Mouse (Mus musculus) layer of hippocampus, postnatal 25 days (tissue): ENCODE measurements at regions not wholly inside any gene's neighbourhood (a gene's known extent, or its start where the extent isn't known, plus 50 kb on each side); places are given as distances from the start of the nearest gene placed in this dataset.

Experiments
- DNase-seq, 2 experiments: peaks; one replicate each; pipeline ENCODE4 v3.0.0; 2022; ENCODE audit warnings: mixed read lengths in 2 of 2, low spot score in 1 of 2; ENCODE audit errors: extremely low spot score in 1 of 2

DNA sequence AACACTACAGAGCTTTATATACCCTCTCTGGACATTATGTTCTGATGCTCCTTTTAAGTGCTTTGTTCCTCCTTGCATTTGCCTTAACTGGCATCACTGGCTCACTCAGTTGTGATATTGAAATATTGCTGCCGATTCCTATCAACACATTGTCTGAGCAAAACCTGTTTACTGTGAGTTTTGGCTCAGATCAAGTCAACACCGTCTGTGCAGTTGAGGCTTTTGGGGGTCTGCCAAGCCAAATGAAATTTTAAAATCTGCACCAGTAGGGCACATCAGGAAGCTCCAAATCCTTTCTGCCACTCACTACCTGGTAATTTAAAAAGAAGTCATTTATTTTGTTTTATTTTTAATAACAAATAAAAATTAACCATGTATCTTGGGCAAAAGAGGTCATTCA, 482.6 kb upstream of the Gm20594 start:
- DNase-seq: peak in 1 of 2 experiments; percentile 41
